Mouse (Mus musculus): Measurements from ENCODE around the gene Tbc1d1. TPM values are rescaled to one million over a fixed set of nuclear protein-coding genes. Genes with fewer than 3 reads are reported as not detected.

Tbc1d1 gene
- total RNA-seq, 2 experiments from 2014 or later: 22.2 to 24.3 TPM

DNA sequence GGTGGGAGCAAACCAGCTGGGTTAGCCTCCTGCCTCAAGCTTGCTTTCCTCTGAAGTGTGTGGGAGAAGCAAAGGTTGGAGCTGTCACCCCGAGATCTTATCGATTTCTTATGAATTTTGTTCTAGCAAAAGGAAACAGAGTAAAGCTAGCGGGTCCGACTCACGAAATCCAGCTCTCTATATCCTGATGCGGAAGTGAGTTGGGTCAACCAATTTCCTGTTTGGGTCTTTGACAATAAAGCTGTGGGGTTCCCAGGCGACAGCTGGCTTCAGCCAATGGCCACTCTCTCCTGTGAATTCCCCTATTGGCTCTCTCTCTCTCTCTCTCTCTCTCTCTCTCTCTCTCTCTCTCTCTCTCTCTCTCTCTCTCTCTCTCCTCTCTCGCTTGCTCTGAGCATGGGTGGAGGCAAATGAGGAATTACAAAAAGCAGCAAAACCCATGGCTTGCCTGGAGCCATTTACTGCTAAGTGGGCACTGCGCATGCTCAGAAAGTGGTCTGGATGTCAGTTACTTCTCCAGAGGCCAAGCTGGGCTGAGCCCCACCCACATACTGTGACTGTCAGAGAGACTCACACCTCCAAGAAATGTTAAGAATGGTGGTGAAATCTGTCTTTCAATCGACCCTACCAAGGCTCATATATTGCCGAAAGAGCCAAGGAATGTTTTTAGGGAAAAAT lies 224.7 kb downstream of the Tbc1d1 start:
- no peak for DNase-seq (ENCODE audit: low spot score in 2 of 2)

DNA sequence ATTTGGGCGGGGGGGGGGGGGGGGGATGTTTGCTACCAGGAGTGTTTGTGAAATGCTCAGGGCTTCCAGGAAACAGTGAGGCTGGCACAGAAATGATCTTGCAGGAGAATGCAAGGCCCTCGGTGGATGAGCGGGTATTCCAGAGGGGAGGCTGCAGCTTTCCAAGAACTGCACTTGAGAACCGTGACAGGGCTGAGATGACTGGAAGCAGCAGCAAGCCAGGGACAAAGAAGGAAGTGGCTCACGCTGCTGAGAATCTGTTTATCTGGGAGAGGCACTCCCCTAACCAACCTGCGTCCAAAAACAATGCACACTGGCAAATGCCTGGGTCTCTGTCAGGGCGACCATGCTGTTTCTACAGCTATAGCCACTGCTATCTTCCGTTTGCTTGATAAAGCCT lies 225.4 kb downstream of the Tbc1d1 start:
- no peak for DNase-seq (ENCODE audit: low spot score in 2 of 2)

DNA sequence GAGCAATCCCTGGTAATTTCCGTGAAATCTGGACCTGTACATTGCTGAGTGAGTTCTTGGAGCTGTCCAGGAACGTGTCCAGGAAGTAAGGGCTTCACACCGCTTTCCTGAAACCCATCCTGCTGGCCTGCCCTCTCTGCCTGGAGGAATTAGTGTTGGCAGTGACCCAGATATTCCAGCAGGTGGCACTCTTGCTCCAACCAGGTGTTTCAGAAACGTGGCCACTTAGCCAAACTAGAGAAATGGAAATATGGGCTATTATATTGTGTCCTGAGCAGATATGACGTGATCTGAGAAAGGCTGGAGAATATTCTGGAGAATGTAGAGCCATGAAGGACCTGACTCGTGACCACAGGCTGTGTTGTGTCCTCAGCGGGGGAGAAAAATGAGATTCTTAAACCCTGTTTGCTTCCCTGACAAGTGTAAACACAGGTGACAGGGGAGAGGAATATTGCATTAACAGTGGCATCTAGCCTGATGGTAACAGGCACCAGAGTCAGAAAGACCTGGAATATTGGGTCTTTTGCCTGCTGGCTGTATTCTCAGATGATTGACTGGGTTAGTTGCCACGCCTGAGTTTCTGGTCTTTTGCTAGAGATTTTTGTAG lies 226.4 kb downstream of the Tbc1d1 start:
- peak; percentile 84 to 86 for DNase-seq (ENCODE audit: low spot score in 2 of 2)

DNA sequence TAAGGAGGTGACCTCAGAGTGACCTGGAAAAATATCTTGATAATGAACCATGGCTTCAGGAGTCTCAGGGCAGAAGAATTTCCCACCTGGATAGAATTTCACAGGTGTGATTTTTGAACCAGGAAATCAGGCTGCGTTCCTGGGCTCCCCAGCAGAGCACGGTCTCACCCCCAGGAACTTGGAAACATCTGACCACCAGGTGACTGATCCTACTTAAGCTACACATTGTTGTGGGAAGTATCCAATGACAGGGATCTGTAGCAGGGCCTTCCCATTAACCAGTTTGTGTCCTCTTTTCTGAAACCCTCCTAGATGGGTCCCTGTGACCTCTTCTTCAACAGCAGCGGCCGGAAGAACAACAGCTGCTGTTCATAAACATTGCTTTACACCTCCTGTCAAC lies 227.1 kb downstream of the Tbc1d1 start:
- no peak for DNase-seq (ENCODE audit: low spot score in 2 of 2)

DNA sequence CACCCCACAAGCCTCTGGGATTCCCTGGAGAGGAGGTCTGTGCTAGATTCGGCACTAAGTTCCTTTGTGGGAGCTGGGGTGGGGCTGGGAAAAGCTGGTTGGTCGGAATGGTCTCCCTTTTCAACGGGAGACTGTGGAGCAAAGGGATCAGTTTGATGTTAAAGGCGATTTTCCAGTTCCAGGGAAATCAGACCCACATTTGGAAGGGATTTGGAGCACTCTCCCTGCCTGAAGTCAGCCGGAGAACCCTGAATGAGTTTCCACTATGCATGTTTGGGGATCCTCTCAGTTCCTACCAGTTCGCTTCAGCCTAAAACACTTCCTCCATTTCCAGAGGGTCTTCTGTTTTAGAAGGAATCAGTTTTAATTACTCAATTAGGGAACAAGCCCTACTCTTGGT lies 228.4 kb downstream of the Tbc1d1 start:
- no peak for DNase-seq (ENCODE audit: low spot score in 2 of 2)

DNA sequence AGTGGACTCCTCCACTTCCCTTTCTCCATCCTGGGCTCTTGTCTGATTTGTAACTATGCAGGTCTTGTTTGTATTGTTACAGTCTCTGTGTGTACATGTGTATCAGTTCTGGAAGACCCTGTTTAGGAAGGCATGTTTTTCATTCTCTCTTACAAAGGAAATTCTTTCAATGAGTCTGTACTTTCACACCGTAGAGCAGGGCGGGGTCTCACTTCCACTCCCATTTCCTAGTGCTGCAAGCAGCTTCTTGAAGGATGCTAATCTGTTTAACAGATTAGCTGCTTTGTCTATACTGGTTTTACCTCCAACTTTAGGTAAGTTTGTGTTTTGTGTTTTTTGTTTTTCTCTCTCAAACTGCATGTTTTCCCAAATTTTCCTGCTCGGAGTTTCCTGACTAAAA lies 230.9 kb downstream of the Tbc1d1 start:
- no peak for DNase-seq (ENCODE audit: low spot score in 2 of 2)

DNA sequence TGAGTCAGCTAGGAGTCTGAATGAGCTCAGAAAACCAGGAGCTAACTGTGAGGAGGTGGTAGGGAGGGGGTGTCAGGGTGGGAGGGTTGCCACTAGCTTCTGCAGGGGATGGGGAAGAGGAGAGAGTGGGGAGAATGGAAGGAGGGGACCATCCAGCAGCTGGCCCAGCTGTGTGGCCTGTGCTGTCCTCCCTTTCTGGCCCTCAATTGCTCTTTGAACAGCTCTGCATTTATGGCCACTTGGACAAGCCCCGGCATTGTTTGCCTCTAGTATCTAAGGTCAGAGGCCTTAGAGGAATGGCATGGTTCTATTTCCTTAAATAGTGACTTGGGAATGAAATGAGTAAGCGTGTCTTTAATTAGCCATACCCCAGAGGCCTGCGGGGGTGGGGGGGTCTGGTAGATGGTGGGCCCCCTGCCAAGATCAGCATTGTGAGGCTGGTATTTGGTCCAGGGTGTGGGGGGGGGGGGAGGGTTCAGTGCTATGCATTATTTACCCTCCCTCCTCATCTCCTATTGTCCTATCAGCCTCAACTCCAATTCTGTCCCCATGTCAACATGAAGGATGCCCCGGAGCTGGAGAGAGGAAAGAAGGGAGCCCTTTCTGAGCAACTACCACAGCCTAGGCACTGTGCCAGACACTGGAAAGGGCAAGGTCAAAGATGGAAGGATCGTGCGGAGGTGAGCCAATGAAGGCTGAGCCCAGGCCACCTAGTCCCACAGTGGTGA lies 233.3 kb downstream of the Tbc1d1 start:
- no peak for DNase-seq (ENCODE audit: low spot score in 2 of 2)

DNA sequence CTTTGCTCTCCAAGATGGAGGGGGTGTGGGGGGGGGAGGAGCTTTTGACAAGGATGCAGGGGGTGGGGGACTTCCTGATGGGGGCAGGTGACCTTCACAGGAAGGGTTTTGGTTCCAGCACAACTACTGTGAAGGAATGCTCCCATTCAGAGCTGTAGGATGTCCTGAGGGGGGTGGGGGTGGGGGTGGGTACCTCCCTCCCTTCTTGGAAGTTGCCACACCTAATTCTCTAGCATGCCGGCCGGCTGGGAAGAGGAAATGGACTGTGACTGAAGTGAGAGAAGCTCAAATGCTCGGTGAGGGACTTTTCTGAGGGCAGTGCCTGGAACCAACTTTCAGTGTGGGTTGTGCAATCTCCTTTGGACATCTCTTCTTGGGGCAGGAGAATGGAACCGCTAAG lies 235.2 kb downstream of the Tbc1d1 start:
- DNase-seq (ENCODE audit: low spot score in 2 of 2): no peak

DNA sequence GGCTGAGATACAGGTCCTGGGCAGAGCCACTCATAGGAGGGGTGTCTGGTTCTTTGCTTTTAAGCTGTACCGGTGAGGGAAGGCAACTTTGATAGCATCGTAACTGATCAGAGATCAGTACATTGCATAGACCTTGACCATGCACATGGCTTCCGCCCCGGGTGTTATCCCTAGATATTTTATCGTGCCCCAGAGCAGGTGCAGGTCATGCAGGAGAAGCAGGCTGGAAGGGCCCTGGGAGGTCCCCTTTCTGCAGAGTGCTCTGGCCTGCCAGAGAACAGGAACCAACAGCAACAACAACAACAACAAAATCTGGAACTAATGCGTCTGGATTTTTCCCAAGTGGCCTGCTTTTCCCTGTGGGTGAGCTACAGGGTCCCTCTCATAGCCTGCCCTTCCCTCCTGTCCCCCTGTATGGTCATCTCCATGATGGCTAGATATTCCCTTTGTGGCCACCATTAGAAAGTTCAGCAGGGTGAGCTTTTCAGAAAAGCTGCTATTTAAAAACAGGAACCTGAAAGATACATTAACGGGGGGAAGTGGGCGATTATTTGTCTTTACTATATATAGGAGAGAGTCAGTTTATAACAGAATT lies 236.4 kb downstream of the Tbc1d1 start:
- no peak for DNase-seq (ENCODE audit: low spot score in 2 of 2)

DNA sequence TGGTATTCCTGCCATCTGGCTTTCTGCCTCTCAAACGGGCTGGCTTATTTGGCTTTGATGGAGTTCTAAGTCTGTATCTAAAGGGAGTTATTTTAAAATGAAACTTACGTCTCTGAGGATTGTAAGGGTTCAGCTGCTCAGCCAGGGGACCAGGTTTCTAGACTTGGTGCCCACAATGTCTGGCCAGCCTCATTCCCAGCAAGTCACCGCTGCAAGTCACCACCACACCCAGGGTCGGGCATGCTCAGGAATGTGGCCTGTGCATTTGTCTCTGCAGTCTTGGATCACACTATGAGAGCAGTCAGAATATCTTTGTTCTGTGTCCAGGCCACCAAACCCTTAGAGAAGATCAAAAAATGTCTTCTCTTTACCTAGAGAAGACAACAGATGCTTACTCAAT lies 237.4 kb downstream of the Tbc1d1 start:
- no peak for DNase-seq (ENCODE audit: low spot score in 2 of 2)

DNA sequence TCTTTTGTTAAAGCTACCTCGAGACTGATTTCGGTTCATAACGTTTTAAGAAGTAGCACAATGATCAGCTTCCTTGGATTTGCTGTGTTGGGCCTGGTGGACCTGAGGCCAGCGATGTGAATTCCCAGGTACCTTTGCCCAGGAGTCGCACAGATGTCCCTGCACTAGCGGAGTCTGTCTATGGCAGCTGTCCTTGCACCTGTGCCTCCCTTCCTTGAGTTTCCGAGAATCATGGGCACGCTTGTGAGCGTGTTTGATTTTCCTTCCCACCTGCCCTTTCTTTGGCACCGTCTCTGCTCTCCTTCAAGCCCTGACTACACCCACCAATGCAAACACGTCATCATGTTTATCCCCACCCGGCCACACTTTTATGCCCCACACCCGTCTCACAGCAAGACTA lies 242.1 kb downstream of the Tbc1d1 start:
- no peak for DNase-seq (ENCODE audit: low spot score in 2 of 2)

DNA sequence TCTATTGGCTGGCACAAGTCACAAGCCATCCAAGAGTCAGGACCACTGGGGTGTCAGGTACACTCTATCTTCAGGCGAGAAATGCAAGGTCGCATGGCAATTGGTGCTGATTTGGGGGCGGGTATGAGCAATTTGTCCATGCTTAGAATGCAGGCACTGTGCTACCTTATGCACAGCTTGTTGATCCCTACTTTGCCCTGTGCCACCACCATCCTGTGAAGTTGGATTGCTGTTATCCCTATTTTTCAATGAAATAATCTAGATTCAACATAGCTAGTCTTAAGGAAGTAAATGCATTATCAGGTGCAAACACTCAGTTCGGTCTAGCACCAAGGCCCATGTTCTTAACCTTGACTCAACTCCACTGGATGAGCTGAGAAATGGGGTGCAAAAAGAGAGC lies 244.6 kb downstream of the Tbc1d1 start:
- DNase-seq (ENCODE audit: low spot score in 2 of 2): no peak

Small RNAs within 50 kb of the gene (microRNA-seq; reads per million reads assigned to microRNA genes)
- 0 reads per million in 2 experiments for gene Gm22395

Other genes with a start within 250 kb of the Tbc1d1 start
- 10 to 100 TPM; 15.2 to 16.6 TPM for gene Rell1, start 187.4 kb upstream of the Tbc1d1 start, total RNA-seq (2021)
- gene Pgm2, start 63.4 kb upstream of the Tbc1d1 start, total RNA-seq (2021): 10 to 100 TPM; 13.4 to 15.9 TPM

Measured in layer of hippocampus, postnatal 10 days (tissue).